Mouse (Mus musculus) urinary bladder, adult 18-20 months (tissue): ENCODE data around the gene Il21r.

ENCODE experiments used
- DNase-seq, 2 experiments: peaks; one replicate each; pipeline ENCODE4 v3.0.0; 2022; ENCODE audit warnings: low spot score in 2 of 2, mixed read lengths in 2 of 2

The Il21r gene

DNA sequence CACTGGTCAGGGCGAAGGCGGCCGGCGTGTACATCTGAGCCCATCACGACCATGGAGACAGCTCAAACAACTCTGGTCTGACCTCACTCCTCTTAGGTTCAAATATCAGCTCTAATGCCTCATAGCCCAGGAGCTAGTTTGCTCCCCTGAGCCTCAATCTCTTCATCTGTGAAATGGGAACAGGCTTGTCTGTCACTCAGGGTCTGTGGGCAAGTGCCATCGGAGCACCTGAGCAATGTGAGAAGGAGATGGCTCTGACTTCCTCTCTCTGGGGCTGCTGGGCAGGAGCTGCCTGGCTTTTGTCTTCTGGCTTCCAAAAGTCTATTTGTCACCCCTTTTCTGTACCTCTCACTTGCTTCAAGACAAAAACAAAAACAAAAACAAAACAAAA lies 2.0 kb upstream of the Il21r start:
- no peak for DNase-seq

DNA sequence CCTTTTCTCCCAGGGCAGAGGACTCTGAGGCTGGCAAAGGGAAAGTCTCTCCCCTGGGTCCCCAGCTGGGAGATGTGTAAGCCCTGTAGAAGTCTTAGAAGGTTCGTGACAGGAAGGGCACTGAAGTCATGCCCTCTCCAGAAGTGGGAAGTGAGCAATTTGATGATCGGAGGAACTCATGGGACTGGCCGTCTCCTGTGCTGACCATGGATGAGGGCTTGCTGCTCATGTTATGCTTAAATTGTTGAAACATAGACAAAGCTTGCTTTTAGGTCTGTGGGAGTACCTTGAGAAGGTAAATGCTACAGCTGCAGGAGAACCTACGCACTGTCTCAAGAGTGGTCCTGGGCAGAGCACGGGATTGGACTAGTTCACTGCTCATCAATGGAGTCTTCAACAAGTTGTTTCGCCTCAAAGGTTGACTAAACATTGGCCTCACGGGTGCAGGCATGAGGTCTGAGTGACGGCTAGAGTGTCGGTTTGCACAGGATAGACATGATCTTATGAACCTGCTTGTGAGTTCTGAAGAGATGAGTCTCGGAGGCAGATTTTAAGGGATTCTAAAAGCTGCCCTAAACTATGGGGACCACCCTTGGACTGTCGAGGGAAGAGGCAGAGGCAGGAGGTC lies 1.3 kb upstream of the Il21r start:
- DNase-seq, result no peak

DNA sequence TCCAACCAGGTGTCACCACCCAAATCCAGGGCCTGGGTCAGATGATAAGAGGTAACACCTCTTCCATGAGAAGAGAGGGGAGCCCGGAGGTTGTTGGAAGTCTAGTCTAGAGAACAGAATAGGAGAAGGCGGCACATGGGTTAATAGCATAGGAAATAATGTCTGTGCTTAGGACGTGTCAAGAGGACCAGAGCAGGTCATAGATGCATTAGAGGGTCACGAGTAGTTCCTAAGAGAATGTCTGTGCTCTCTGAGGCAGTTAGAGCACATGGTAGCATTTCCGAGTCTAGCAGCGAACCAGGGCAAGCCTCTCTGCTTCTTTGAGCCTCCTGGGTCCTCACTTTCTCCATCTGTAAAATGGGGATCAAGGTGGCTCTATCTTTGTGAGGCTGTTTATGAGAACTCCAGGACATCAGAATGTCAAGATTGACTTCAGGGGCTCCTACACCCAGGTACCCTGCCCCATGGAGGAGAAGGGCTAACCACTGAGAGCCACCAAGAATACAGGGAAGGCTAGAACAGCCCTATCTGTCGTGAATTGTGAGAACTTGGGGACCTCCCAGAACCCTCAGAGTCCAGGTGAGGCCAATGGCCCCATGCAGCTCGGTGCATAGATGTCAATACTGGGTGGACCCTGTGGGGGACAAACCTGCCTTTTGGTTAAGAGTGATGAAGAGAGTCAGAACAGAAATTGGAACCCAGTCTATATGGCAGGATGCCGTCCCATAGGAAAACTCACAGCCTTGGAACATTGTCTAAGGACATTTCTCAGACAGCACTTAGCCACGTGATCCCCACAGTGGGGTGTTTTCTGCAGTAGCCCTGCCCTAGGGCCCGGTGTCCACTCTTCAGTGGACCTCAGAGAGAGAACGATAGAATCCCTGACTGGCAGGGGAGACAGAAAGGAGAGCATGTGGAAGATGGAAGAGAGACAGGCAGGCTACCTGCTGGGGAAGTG lies 1.4 kb downstream of the Il21r start:
- no peak for DNase-seq

DNA sequence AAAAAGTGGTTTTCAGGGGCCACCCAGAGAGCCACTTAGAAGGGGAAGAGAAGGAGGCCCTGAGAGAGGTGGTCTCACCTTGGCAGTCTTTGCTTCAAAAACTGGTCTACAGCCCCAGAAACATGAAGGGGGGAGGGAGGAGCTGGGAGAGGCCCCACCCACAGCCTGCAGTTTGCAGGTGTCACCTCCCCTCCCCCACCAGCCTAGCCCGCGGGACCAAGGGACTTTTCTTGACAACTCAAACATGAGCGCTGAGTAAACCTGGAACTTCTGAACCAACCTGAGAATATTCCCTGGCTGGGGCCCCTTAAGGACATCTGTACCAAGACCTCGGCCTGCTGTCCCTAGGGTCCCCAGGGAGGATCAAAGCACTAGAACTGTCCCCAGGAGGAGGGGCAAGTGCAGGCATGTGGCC lies 2.5 kb downstream of the Il21r start:
- no peak for DNase-seq

DNA sequence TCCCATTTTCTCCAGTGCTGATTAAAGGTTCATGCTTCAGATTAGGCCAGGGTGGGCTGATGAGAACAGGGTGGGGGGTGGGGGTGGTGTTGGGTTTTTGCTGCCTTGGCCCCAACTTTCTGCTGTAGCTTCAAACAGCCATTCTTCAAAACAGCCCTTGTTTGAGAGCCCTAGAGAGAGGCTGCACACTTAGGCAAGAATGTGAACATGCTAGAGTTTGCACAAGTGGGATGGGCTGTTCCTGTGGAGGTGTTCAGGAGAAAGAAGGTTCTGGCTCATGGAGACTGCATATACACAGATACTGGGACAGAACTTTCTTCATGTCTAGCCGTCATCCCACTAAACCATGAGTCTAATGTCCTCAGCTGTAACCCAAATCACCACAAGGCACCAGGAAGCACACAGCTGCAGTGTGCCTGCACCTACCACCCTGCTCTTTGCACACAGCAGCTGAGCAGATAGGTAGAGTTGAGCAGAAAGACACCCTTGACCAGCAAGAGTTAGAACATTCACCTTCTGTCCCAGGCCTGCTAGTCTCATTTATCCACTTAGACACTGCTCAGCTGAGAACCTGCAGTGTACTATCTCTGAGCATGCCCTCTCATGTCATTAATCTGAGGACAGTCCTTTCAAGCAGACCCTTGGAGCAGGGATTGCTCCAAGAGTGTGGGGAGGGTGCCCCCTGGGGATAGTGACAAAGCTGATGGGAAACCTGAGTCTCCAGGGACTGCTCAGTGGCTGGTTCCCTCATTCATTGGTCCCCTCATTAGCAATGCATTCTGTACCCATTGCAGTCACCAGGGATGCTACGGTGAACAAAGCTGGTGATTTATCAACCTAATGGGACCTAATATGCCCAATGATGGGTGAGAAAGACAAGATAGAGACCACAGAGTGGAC lies 3.3 kb downstream of the Il21r start:
- DNase-seq, result no peak

DNA sequence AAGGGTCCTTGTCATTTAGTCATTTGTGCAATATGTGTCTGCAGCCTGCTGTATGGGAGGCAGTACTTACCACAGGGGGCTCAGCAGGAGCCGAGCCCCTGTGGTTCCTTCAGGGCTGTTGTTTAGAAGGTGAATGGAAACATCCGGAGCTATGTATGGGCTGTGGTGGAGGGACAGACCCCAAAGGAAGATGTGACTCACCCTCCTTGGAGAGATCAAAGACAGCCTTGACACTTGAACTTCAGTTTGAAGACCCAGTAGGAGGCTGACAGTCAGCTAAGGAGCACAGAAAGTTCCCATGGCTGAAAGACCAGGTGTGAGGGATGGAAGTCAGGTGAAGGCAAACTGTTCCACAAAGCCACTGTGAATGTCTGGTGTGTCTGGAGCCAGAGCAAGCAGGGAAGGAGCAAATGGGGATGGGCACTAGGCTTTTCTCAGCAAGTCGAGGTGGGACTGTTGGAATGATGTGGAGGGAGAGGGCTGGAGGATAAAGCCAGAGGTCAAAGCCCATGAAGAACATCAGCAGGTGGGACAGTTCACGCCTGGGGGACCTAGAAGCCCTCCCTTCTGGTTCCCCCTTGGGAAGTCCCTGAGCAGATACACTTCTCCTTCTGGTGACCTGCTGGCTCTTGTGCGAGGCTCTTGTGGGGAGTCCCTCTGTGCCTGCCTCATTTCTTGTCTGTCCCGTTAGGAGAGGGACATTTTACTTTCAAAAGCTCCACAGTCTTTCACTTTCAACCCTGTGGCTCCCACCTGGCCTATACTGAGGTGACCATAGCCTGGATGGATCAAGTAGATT lies 4.4 kb downstream of the Il21r start:
- DNase-seq, result no peak

DNA sequence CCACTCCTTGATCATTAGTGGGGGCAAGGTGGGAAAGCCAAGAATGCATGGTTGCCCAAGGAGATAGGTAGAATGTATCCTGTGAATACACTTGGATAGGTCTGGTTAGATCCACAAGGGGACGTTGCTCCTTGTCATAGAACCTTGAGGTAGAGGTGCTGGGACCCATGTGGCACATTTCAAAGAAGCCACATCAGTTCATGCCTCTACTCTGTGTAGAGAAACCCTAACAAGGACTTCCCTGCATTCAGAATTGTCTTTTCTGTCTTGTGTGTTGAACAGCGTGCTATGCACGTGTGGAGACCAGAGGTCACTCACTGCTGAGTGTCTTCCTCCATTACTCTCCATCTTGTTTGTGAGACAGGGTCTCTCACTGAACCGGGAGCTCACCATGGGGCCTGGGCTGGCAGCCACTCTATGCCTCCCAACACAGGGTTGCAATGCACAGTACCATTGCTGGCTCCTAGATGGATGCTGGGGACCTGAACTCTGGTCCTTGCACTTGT lies 5.0 kb downstream of the Il21r start:
- no peak for DNase-seq

DNA sequence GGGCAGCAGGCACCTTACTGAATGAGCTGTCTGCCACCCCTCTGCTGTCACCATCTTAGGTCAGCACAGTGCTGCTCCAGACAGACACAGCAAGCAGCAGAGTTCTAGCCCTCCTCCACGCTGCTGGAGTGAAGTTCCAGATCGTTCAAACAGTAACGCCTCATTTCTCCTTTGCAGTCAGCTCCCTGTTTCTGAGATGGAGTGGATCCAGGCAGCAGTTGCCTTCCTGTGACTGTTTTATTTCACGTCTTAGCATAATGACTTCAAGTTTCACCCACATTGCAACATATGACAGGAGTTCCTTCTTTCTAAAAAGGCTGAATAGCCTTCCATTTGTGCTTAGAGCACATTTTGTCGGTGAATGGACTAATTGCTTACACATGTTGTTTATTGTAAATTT lies 10.3 kb downstream of the Il21r start:
- DNase-seq, result no peak

DNA sequence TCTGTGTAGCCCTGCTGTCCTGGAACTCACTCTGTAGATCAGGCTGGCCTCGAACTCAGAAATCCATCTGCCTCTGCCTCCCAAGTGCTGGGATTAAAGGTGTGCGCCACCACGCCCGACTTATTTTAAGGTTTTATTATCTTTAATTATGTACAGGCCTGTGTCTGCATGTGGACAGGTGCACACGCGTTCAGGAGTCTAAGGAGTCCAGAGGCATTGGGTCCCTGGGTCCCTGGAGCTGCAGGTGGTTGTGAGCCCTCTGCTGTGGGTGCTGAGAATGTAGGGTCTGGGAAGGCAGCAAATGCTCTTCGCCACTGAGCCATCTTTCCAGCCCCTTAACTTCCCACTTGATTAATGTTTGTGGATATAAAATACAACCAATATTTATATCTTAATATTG lies 12.2 kb downstream of the Il21r start:
- DNase-seq, result no peak

DNA sequence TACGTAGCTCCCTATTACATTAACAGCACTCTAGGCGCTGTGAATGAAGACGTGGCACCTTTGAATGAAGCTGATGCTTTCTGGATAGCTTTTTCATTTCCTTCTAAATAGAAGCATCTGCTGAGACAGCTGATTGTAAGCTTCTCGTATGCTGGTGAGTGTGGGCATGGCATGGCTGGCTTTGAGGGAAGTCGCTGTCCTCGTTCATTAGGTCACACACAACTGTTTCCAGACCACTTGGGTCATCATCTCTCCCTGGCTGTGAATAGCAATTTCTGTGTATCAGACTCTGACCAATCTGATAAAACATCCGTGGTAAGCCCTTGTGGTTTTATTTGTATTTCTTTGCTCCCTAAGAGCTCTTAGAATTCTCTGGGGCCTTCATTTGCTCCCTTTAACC lies 14.8 kb downstream of the Il21r start:
- no peak for DNase-seq

DNA sequence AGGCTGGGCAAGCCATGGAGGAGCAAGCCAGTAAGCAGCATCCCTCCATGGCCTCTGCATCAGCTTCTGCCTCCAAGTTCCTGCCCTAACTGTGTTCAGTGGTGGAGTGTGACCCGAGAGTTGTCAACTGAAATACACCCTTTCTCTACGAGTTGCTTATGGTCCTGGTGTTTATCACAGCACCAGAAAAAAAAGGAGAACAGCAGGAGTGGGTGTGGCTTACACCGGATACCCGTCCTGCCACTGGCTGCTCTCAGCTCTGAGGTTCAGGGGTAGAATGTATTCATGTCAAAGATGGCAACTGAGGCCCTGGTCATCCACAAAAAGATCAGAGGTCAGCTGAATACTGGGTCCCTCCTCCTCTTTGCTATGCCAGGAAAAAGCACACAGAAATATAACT lies 16.8 kb downstream of the Il21r start:
- DNase-seq, result no peak

DNA sequence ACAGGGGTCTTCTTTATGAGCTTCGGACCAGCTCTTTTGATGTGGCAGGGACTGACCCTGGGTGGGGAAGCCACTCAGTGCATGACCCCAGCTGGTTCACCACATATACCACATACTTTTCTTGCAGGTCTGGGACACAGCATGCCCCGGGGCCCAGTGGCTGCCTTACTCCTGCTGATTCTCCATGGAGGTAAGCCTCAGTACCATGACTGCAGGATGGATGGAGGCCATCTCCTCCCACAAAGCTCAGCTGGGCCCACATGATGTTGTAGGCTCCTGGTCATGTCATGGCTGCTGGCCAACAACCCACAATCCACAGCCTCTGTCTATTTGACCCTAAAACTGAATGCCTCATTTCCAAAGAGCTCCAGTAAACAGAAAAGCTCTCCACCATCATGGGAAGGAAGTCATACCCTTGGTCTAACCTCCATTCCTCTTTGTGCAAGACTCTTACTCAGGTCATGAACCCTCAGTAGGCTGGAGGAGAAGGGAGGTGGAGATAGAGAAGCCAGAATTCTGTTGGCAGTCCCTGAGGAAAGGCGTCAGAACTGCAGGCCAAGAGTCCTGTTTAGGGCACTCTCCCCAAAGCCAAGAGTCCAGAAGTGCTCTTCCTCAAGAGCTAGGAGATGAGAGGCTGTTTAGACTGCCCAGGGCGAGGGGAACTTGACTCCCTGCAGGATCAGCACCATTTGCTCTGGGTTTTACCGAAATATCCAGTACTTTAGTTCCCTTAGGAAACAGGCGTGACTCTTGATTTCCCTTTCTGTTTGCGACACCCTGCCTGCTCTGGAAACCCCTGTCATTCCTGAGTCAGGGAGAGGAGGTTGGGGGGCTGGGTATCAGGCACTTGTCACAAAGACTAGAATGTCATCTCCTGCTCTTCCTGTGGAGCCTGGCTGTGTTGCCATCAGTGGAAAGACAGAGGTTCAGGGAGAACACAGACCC lies 19.8 kb downstream of the Il21r start:
- DNase-seq, result no peak

DNA sequence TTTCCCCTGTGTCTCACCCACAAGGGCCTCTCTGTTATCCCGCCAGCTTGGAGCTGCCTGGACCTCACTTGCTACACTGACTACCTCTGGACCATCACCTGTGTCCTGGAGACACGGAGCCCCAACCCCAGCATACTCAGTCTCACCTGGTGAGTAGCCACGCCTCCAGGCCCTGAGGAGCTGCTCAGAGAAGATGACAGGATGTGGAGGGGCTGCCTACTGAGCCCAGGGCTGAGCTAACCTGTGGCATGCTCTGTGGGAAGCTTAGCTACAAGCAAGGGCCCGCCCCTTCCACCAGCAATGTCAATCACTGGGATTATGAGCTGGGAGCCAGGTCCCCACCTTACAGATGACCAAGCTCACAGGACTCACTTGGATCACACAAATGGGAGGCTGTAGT lies 22.0 kb downstream of the Il21r start:
- DNase-seq, result no peak

DNA sequence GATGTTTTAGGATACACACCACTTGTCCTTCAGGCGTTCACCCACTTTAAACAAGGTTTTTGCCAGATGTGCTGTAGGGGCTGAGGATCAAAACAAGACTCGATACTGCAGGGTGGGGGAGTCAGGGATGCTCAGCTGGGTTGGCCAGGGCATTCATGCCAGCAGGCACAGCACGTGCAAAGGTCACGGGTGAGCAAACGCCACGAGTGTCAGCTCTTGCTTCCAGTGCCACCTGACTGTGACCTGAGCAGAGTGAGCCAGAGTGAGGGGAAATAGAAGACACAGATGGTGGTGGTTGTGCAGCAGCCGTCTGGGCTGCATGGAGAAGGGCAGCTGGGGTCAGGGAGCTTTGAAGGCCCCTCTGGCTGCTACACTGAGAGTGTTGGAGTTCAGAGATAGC lies 22.6 kb downstream of the Il21r start:
- no peak for DNase-seq

DNA sequence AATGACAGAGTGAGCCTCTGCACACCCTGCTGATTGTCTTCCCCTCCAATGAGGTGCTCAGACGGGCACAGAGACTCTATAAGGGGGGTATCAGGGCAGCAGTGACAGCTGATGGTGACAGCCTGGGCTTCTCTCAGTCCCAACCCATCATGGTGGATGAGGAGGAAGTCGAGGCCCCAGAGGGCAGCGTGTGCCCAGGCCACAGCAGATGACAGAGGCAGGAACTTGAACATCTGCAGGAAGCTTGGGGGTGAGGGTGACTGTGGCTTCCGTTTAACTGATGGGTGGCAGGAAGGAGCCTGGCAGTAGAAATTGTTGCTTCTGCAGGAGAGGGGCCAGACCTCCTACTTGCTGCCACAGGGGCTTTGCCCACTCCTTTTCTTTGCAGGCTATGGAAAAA lies 27.1 kb downstream of the Il21r start:
- DNase-seq, result no peak

DNA sequence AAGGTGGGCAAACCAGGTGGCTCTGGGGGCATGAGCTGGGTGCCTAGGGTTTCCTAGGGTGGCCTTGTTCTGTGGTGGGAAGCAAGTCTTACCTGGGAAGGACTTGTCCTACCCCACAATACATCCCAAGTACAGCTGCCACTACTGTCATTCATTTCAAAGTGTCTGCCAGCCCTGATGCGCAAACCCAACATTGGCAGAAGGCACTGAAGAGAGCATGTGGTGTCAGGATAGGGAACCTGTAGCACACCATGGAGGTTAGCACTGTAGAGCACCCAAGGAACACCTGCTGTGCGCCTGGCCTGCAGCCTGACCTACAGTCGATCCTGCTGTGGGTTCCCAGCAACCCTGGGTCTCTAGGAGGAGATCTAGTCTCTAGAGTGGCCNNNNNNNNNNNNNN lies 27.8 kb downstream of the Il21r start:
- DNase-seq, result no peak

DNA sequence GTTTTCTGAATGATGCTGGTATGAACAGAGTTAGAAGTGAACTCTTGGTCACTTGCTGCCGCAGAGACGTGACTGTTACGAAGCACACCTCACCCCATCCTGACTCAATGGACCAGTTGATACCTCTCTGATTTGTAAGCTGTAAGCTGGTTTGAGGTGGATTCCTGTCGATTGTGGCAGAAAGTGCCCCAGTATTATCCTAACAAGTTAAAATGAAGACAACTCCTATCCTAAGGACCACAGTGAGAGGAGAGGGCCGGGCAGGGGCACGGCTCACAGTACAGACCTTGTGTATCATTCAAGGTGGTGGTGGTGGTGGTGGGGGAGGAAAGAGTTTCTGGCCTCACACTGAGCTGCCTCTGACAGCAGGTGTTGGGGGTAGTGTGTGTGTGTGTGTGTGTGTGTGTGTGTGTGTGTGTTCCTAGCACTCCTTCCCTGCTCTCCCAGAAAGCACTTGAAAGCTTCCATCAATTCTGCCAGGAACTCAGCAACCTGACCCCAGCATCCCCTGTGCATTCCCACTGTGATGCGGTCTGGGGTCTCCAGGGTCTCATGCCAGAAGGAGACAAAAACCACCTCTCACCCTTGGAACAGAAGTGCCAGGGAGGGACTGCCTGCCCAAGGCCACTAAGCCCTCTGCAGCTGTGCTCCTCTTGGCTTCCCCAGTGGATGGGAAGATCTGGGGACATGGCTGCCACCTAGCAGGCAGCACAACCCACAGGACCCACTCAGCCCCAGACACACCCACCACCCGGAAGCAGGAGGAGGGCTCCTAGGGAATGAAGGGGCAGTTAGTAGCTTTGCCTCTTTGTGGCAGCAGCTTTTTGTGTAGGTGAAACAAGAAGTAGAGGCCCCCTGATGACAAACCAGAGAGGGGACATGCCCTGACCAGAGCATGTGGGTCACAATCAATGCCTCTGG lies 34.3 kb downstream of the Il21r start:
- no peak for DNase-seq

DNA sequence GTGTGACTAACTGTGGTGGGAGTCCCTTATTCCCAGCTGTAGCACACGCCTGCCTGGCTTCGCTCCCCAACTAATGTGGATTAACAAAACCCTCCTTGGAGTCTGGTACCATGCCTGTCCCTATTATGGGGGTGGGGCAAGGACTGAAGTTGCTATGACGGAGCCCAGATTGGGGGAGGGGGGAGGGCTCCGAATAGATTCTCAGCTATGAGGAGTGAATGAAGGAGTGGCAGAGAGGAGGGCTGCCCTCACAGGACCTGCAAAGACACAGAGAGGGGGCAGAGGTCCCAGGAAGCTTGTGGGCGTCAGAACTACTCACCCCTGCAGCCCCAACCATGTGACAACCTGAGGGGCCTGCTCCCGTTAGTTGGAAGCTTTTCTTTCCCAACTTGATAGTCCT lies 35.1 kb downstream of the Il21r start:
- DNase-seq, result no peak

DNA sequence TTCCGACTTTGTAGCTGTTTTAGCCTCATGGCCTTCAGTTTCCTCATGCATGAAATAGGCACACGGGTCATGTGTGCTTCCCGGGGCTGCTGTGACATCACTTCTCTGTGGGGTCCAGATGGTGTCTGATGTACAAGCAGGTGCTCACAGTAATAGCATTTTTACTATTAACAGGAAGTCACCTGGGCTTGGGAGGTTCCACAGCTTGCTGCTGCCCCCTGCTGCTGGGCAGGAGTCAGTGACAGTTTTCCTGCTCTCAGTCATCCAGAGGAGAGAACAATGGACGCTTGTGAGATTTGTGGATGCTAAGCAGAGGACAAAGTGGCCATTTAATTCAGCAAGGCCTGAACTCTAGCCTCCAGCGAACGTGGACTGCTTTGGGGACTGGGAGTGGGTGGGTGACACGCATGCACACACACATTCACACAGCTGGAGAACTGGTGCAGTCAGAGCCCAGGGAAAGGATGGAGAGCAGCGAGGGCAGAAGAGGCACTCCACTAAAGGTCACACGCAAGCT lies 35.7 kb downstream of the Il21r start:
- DNase-seq, result peak in 1 of 2 experiments; percentile 42
